Mouse (Mus musculus) brain, embryonic 18.5 days (tissue): ENCODE data around the gene Cyp4a31.
"Not testable (repeated sequence)": the region's sequence is repeated elsewhere in the genome, so short reads cannot be mapped to it uniquely, and the experiment has no call there.

Experiments used
- DNase-seq: peaks from one replicate; pipeline ENCODE4 v3.0.0-alpha.2; 2012; ENCODE audit warnings: low read depth, low spot score

Gene Cyp4a31

GRCm38 (mm10) chr4:115563401-115563800 is at the start of gene Cyp4a31:
TSS of gene Cyp4a31 (plus strand) at chr4:115563649.
- no peak for DNase-seq

GRCm38 (mm10) chr4:115513964-115514363 is 49.5 kb upstream of the Cyp4a31 start:
- DNase-seq: not testable (repeated sequence)

- DNase-seq: not testable (repeated sequence)
Measured at GRCm38 (mm10) chr4:115518000-115518399, 45.4 kb upstream of the Cyp4a31 start, which contains the start of gene Cyp4a10. TSS of gene Cyp4a10 (plus strand) at chr4:115518264.

GRCm38 (mm10) chr4:115519444-115519843 is 44.0 kb upstream of the Cyp4a31 start:
- no peak for DNase-seq

GRCm38 (mm10) chr4:115521766-115522165 is 41.7 kb upstream of the Cyp4a31 start:
- DNase-seq: no peak

GRCm38 (mm10) chr4:115545101-115545500 is 18.3 kb upstream of the Cyp4a31 start:
- no peak for DNase-seq

GRCm38 (mm10) chr4:115546141-115546828 is 17.2 kb upstream of the Cyp4a31 start:
- DNase-seq: no peak

- DNase-seq: no peak
Measured at GRCm38 (mm10) chr4:115552726-115553125, 10.7 kb upstream of the Cyp4a31 start.

- no peak for DNase-seq
Measured at GRCm38 (mm10) chr4:115555513-115555912, 7.9 kb upstream of the Cyp4a31 start.

GRCm38 (mm10) chr4:115557861-115558561 is 5.4 kb upstream of the Cyp4a31 start:
- DNase-seq: no peak

- DNase-seq: not testable (repeated sequence)
Measured at GRCm38 (mm10) chr4:115561236-115561635, 2.2 kb upstream of the Cyp4a31 start.

GRCm38 (mm10) chr4:115564469-115565225 is 1.2 kb downstream of the Cyp4a31 start:
- DNase-seq: not testable (repeated sequence)

GRCm38 (mm10) chr4:115575255-115575654 is 11.8 kb downstream of the Cyp4a31 start:
- no peak for DNase-seq

GRCm38 (mm10) chr4:115575776-115576175 is 12.3 kb downstream of the Cyp4a31 start:
- DNase-seq: no peak

- DNase-seq: no peak
Measured at GRCm38 (mm10) chr4:115583036-115583435, 19.6 kb downstream of the Cyp4a31 start.

- DNase-seq: no peak
Measured at GRCm38 (mm10) chr4:115596357-115596756, 32.9 kb downstream of the Cyp4a31 start.

- no peak for DNase-seq
Measured at GRCm38 (mm10) chr4:115596824-115597336, 33.4 kb downstream of the Cyp4a31 start.

GRCm38 (mm10) chr4:115600611-115601010 is 37.2 kb downstream of the Cyp4a31 start, which contains the start of gene Cyp4a32:
TSS of gene Cyp4a32 (plus strand) at chr4:115600969.
- not testable (repeated sequence) for DNase-seq

- DNase-seq: no peak
Measured at GRCm38 (mm10) chr4:115614005-115614404, 50.6 kb downstream of the Cyp4a31 start.

- DNase-seq: not testable (repeated sequence)
Measured at GRCm38 (mm10) chr4:115625560-115625959, 62.1 kb downstream of the Cyp4a31 start.
